Mouse (Mus musculus): ENCODE results near the gene Otub2.
"Not testable (repeated sequence)": the region's sequence is repeated elsewhere in the genome, so short reads cannot be mapped to it uniquely, and the experiment has no call there.

The Otub2 gene

DNA sequence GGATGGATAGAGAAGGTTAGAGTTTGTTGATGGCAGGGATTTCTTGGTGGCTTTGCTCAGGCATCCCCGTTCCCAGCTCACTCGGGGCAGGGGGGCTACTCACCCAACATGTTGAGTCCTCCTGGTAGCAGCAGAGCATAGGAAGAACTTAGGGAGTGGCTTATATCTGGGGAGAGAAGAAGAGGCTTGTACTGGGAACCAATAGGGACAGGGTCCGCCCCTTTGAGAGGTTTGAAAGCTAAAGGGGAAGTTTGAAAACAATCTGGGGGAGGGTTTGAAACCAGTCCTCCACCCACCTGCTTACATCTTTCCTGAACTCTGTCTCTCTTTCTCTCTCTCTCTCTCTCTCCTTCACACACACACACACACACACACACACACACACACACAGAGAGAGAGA lies 55.0 kb downstream of the Otub2 start, which contains the start of gene Ifi27l2a:
TSS of gene Ifi27l2a (minus strand) at position 157 of the 400 bp plus-strand sequence.
- no peak for DNase-seq (ENCODE audit: low spot score in 2 of 2)

DNA sequence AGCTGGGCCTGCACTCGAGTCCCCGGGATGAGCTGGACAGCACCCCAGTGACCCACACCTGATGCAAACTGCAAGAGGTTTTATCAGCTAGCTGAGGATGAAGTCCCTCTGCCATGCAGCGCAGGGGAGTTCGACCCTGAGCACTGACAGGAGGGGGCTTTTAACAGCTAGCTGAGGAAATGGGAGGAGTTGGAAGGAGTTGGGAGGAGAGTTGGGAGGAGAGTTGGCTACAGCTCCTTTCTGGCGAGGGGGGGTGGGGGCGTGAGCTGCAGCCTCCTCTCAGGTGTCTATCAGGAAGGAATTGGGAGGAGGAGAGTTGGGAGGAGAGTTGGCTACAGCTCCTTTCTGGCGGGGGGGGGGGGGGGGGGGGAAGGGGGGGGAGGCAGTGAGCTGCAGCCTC lies 55.8 kb downstream of the Otub2 start:
- not testable (repeated sequence) for DNase-seq (ENCODE audit: low spot score in 2 of 2)

DNA sequence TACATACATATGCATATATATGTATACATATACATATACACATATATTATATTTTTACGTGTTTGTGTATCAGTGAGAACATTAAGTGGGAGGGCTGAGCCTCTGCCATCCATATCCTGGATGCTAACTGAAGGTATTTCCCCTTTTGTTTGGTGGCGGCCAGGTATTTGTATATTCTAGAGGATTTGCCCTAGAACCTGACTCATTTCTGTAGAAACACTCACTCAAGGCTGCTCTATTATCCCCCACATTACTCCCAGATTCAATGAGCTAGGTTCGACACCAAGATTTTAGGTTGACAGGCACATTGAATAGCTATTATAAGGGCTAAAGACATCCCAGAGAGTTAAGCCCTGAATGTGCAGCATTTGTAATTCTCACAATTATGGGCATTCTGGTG lies 56.6 kb downstream of the Otub2 start:
- DNase-seq (ENCODE audit: low spot score in 2 of 2) = no peak

DNA sequence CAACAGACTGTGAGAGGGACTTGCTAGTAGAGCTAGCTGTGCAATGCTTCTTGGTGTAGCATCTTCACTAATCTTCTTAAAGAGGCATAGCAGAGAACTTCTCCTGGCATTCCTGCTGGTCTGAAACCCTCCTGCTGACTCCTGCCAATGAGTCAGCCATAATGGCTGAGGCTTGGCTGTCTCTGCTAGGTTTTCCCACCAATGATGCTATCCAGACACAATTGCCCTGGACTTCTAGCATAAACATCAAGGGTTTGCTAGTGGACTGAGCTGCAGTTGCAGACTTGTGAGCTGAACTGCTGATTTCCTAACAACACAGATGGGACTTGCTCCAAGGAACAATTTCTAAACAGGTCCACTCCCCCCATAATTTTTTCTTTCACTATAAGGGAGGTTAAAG lies 64.9 kb downstream of the Otub2 start:
- no peak for DNase-seq (ENCODE audit: low spot score in 2 of 2)

All from spleen, postnatal 10 days (tissue).